Mouse (Mus musculus): ENCODE measurements at regions not wholly inside any gene's neighbourhood (a gene's known extent, or its start where the extent isn't known, plus 50 kb on each side); places are given as distances from the start of the nearest gene placed in this dataset.

DNA sequence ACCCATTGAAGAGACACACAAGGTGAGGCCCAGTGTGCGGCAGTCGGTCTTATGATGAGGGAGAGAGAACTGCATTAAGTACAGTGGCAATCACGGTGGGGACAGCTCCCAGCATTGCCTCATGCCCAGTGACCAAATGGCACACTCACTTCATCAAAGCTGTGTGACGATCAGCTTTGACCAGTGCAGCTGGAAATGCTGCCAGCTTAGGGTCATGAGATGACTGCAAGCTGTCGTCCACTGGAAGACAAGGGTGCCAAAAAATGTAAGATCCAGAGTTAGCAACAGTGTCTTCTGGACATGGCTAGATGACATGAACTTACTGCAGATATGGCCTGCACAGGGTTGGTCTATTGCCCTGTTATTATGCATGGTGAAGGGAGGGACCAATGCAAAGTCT lies 114.0 kb downstream of the Irs2 start:
- H3K4me1 ChIP-seq (ENCODE audit: control insufficient read depth, insufficient read depth, low read length) = no peaks in the 10 kb centered on the region
- H3K27ac ChIP-seq (ENCODE audit: insufficient read depth, low read depth, low read length) = no peak overlapping the region
- no peak for TF ChIP-seq CTCF (IDR thresholded peaks at IDR 0.05; ENCODE audit: low read depth, low read length)
- no peak for TF ChIP-seq POLR2A (IDR thresholded peaks at IDR 0.05; ENCODE audit: borderline replicate concordance, low read depth, low read length)
- H3K4me3 ChIP-seq (ENCODE audit: insufficient read depth, low read length) = no peak overlapping the region

DNA sequence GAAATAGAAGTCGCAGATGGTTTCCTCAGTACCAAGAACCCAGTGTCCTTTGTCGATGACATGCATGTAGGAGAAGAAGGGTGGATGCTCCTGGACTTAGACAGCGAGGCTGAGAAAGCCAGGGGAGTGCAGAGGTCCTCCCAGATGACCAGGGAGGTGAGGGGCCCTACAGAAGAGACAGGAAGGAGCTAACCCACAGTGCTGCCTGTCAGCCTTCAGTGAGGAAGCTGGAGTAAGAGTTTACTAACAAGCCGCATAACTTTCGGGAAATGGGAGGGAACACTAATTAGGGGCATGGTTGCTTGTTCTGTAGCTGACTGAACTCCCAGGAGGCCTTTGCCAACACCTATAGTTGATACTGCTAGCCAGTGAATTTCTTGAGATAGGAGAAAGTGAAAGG lies 114.5 kb downstream of the Irs2 start:
- H3K4me3 ChIP-seq (ENCODE audit: insufficient read depth, low read length) = no peak overlapping the region
- H3K27ac ChIP-seq (ENCODE audit: insufficient read depth, low read depth, low read length) = no peak overlapping the region
- H3K4me1 ChIP-seq (ENCODE audit: control insufficient read depth, insufficient read depth, low read length) = no peaks in the 10 kb centered on the region
- no peak for TF ChIP-seq POLR2A (IDR thresholded peaks at IDR 0.05; ENCODE audit: borderline replicate concordance, low read depth, low read length)
- TF ChIP-seq CTCF (IDR thresholded peaks at IDR 0.05; ENCODE audit: low read depth, low read length) = no peak

DNA sequence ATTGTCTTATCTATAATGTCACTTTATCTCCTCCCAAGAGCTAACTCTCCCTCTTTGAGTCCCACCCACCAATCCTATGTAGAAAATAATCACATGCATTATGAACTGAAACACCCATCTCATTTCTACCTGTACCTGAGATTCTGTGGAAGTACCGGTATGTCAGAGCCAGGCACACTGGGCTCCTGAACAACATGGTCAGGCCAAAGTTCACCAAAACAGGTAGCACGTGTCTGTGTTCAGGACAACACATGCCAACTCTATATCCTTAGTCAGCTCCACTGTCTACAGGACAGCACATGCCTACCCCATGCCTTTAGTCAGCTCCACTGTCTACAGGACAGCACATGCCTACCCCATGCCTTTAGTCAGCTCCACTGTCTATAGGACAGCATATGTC lies 116.4 kb downstream of the Irs2 start:
- H3K27ac ChIP-seq (ENCODE audit: insufficient read depth, low read depth, low read length) = no peak overlapping the region
- H3K4me3 ChIP-seq (ENCODE audit: insufficient read depth, low read length) = no peak overlapping the region
- TF ChIP-seq CTCF (IDR thresholded peaks at IDR 0.05; ENCODE audit: low read depth, low read length) (no peak), POLR2A (IDR thresholded peaks at IDR 0.05; ENCODE audit: borderline replicate concordance, low read depth, low read length) (no peak)
- no peaks in the 10 kb centered on the region for H3K4me1 ChIP-seq (ENCODE audit: control insufficient read depth, insufficient read depth, low read length)

DNA sequence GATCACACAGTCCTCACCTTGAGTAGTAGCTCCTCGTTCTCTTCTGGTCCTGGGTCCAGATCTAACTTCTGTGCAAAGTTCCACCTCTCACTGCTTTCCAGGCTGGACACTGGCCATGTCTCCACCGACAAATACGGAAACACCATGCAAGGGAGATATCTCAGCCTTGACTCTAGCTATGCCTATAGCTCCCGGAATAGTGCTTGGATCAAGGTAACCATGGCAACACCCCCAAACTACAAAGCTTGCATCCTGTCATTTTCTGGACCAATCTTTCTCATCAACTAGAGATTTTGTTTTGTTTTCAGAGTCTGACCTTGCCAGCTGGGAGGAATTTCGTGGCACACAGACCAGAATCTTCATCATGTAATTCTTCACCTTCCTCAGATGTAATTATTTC lies 116.8 kb downstream of the Irs2 start:
- TF ChIP-seq POLR2A (IDR thresholded peaks at IDR 0.05; ENCODE audit: borderline replicate concordance, low read depth, low read length) (no peak), CTCF (IDR thresholded peaks at IDR 0.05; ENCODE audit: low read depth, low read length) (no peak)
- H3K4me1 ChIP-seq (ENCODE audit: control insufficient read depth, insufficient read depth, low read length) = no peaks in the 10 kb centered on the region

DNA sequence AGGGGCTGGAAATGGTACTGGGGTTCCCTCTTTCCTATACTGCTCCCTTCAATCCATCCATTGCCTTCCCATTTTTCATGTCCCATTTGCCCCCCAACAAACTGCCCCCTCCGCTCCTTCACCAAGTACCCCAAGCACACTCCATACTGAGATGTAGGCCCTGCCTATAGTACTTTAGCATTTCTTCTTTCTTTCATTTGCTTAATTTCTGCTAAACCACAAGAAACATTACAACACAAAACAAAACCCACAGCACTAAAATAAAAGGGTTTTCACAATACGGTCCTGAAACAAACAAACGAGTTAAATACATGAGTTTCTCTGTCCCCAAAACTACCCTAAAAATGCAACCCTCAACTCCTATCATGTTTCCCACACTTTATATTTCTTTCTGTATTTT lies 122.8 kb downstream of the Irs2 start:
- no peak overlapping the region for H3K4me3 ChIP-seq (ENCODE audit: insufficient read depth, low read length)
- TF ChIP-seq POLR2A (IDR thresholded peaks at IDR 0.05; ENCODE audit: borderline replicate concordance, low read depth, low read length) = no peak
- no peak for TF ChIP-seq CTCF (IDR thresholded peaks at IDR 0.05; ENCODE audit: low read depth, low read length)
- no peaks in the 10 kb centered on the region for H3K4me1 ChIP-seq (ENCODE audit: control insufficient read depth, insufficient read depth, low read length)
- H3K27ac ChIP-seq (ENCODE audit: insufficient read depth, low read depth, low read length) = no peak overlapping the region

More for the DNA sequence above, 116.8 kb downstream of the Irs2 start:
- no peak overlapping the region for H3K4me3 ChIP-seq (ENCODE audit: insufficient read depth, low read length)
- H3K27ac ChIP-seq (ENCODE audit: insufficient read depth, low read depth, low read length) = no peak overlapping the region

DNA sequence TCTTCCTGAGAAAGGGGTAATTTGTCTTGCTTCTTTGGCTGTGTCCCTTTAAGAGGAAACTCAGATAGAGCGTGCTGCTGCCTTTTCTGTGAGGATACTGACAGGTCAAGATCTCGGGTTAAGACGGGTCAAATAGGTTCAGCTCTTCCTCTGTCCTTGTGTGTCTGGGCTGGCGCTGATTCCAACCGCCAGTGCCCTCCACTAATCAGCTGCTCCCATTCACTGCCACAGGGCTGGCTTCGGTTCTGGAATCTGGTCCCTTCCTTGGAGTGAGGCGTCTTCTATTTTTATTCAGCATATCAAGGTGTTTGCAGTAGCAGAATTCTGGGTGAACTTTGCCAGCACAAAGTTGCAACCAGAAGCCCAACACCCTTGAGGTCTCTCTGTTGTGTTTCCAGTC lies 124.8 kb downstream of the Irs2 start:
- no peaks in the 10 kb centered on the region for H3K4me1 ChIP-seq (ENCODE audit: control insufficient read depth, insufficient read depth, low read length)
- no peak overlapping the region for H3K4me3 ChIP-seq (ENCODE audit: insufficient read depth, low read length)
- TF ChIP-seq POLR2A (IDR thresholded peaks at IDR 0.05; ENCODE audit: borderline replicate concordance, low read depth, low read length) (no peak), CTCF (IDR thresholded peaks at IDR 0.05; ENCODE audit: low read depth, low read length) (no peak)
- no peak overlapping the region for H3K27ac ChIP-seq (ENCODE audit: insufficient read depth, low read depth, low read length)

DNA sequence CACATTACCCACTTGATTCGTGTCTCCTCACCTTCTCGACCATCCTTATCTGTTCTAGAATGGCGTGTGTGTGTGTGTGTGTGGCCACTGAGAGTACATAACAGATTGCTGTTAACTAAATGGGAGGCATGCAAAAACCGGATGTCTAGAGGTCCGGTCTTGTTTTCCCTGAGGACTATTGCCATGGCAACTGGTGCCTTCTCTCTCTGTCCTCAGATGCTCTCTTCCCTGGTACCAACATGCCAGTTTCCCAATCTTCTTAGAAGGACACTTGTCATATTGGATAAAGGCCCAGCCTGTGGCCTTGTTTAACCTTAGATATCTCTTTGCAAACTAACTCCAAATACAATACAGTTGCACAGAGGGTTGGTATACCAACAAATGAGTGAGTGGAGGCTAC lies 125.9 kb downstream of the Irs2 start:
- Histone ChIP-seq H3K4me1 (ENCODE audit: control insufficient read depth, insufficient read depth, low read length) (no peaks in the 10 kb centered on the region), H3K27ac (ENCODE audit: insufficient read depth, low read depth, low read length) (no peak overlapping the region), H3K4me3 (ENCODE audit: insufficient read depth, low read length) (no peak overlapping the region)
- TF ChIP-seq CTCF (IDR thresholded peaks at IDR 0.05; ENCODE audit: low read depth, low read length) (no peak), POLR2A (IDR thresholded peaks at IDR 0.05; ENCODE audit: borderline replicate concordance, low read depth, low read length) (no peak)

DNA sequence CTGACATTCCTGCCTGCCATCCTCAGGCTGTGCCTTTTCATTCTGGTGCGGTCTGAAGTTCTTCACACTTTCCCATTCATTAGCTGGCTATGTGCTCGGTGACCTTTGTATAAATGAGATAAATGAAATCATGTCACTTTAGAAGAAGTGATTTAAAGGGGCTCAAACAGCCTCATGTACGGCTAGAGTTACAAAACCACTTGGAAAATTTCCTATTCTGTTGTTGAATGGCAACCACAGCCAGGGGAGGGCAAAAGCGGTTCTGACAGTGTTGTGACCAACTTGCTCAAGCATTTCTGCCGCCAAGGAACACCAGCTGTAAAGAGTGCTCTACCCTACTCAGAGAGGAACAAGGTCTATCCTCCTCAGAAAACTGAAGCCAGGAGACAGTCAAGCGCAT lies 128.4 kb downstream of the Irs2 start:
- no peak for TF ChIP-seq CTCF (IDR thresholded peaks at IDR 0.05; ENCODE audit: low read depth, low read length)
- TF ChIP-seq POLR2A (IDR thresholded peaks at IDR 0.05; ENCODE audit: borderline replicate concordance, low read depth, low read length) = no peak

DNA sequence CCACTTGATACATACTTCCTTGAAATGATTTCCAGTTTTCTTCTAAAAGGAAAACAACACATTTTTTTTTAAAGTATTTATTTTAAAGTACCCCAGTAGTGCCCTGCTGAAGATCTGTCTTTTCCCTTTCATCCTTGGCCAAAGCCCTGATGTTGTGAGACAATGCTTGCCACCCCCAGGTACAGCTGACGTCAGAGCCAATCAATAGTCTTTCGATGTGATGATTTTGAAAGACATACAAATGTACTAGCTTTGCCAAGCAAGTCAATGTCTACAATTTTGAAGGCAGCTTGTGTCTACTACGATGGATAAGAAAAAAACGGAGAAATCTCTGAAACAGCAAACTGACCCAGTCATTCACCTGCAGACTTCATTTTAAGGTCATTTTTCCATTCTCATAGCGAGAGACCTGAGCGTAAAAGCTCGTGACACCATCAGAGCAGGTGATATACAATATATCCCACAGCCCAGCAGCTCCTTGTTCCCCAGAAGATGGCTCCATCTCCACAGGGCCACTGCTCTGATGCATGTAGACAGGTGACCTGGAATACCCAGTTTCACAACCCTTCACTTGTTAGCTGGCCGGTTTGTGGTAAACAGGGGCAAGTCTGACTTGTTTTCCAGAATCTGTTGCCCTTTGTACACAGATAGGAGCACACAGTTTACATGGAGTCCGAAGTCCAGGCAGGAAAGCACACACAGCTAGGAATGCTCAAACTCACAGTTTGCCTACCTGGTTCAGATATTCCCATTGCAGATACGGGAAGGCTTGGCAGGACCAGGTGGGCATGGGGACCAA lies 129.0 kb downstream of the Irs2 start:
- Histone ChIP-seq H3K27ac (ENCODE audit: insufficient read depth, low read depth, low read length) (no peak overlapping the region), H3K4me1 (ENCODE audit: control insufficient read depth, insufficient read depth, low read length) (no peaks in the 10 kb centered on the region), H3K4me3 (ENCODE audit: insufficient read depth, low read length) (no peak overlapping the region)
- TF ChIP-seq POLR2A (IDR thresholded peaks at IDR 0.05; ENCODE audit: borderline replicate concordance, low read depth, low read length) (no peak), CTCF (IDR thresholded peaks at IDR 0.05; ENCODE audit: low read depth, low read length) (no peak)

More for the DNA sequence above, 128.4 kb downstream of the Irs2 start:
- H3K27ac ChIP-seq (ENCODE audit: insufficient read depth, low read depth, low read length) = no peak overlapping the region
- no peaks in the 10 kb centered on the region for H3K4me1 ChIP-seq (ENCODE audit: control insufficient read depth, insufficient read depth, low read length)
- no peak overlapping the region for H3K4me3 ChIP-seq (ENCODE audit: insufficient read depth, low read length)

DNA sequence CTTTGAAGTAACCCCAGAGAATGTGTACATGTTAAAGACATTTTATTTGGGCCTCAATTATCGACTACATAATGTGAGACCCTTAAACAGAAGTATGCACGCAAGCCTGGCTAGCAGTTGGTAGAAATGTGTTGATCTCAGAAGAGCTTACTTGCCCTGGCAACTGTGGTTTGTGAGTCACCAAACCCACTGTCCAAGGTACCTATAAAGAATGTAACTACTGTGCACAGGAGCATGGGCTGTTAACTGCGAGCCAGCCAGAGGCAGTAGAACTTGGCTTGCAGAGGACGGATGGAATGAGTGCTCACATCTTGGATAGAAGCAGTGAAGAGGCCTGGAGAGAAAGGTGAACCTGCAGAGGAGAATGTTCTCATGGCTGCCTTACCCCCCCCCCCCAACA lies 129.9 kb downstream of the Irs2 start:
- Histone ChIP-seq H3K4me3 (ENCODE audit: insufficient read depth, low read length) (no peak overlapping the region), H3K4me1 (ENCODE audit: control insufficient read depth, insufficient read depth, low read length) (no peaks in the 10 kb centered on the region), H3K27ac (ENCODE audit: insufficient read depth, low read depth, low read length) (no peak overlapping the region)
- TF ChIP-seq POLR2A (IDR thresholded peaks at IDR 0.05; ENCODE audit: borderline replicate concordance, low read depth, low read length) (no peak), CTCF (IDR thresholded peaks at IDR 0.05; ENCODE audit: low read depth, low read length) (no peak)

Measured in bone marrow macrophage, adult 2 months (primary cell).